Mouse (Mus musculus) left cerebral cortex, adult 2 months (tissue): Measurements from ENCODE around the gene Lrit3. TPM values are rescaled to one million over a fixed set of nuclear protein-coding genes. Genes with fewer than 3 reads are reported as not detected.
"Not testable (repeated sequence)": the region's sequence is repeated elsewhere in the genome, so short reads cannot be mapped to it uniquely, and the experiment has no call there.

Experiments used
- DNase-seq, 2 experiments: peaks; one replicate each; pipeline ENCODE4 v3.0.0; 2021 to 2022; ENCODE audit warnings: low spot score in 2 of 2, mixed read lengths in 1 of 2; ENCODE audit errors: extremely low spot score in 1 of 2
- H3K27ac ChIP-seq: fragments of 200-600 bp; 2 replicates; pipeline ENCODE4 v1.8.1; 2022
- H3K4me3 ChIP-seq: fragments of 200-600 bp; 2 replicates; pipeline ENCODE4 v1.8.1; 2022
- CTCF ChIP-seq: fragments of 200-600 bp; IDR thresholded peaks from 2 replicates; pipeline ENCODE4 v1.8.1; 2022; ENCODE audit warnings: antibody characterized with exemption, mild to moderate bottlenecking, moderate library complexity
- intact Hi-C: fragments of 180-260 bp; cut with DNase I; formaldehyde crosslinking; loops from one replicate; pipeline ENCODE4 v1.15.1; 2025
- total RNA-seq, 2 experiments: library from RNA; stranded (reverse); gene quantifications; 2 replicates each; pipeline ENCODE4 v1.2.3; 2021

Lrit3 gene
- total RNA-seq, 2 experiments from 2014 or later = 0.14 TPM; not detected in 1

GRCm38 (mm10) chr3:129766971-129767794 is 36.6 kb downstream of the Lrit3 start:
- TF ChIP-seq CTCF = no peak
- Histone ChIP-seq H3K4me3 (no peak overlapping the region), H3K27ac (no peak overlapping the region)
- no peak for DNase-seq
- intact Hi-C loops = no loop called here

GRCm38 (mm10) chr3:129766106-129766505 is 37.7 kb downstream of the Lrit3 start:
- intact Hi-C loops = no loop called here
- no peak for TF ChIP-seq CTCF
- H3K27ac ChIP-seq = no peak overlapping the region
- H3K4me3 ChIP-seq = no peak overlapping the region
- no peak for DNase-seq

GRCm38 (mm10) chr3:129757599-129757998 is 46.2 kb downstream of the Lrit3 start:
- H3K4me3 ChIP-seq, H3K27ac ChIP-seq, intact Hi-C loops, DNase-seq: not testable (repeated sequence)

GRCm38 (mm10) chr3:129754650-129755604 is 48.9 kb downstream of the Lrit3 start, which contains the start of gene Egf:
Gene Egf, minus strand, starts transcription at chr3:129755316.
- TF ChIP-seq CTCF = no peak
- intact Hi-C loops = no loop called here
- H3K27ac ChIP-seq = no peak within 1 kb of the TSS
- H3K4me3 ChIP-seq = peak within 1 kb of the TSS; percentile 1; the same call in 1 of the 2 replicates
- DNase-seq = no peak

- H3K27ac ChIP-seq = no peak overlapping the region
- peak; percentile 72 for TF ChIP-seq CTCF
- intact Hi-C loops = no loop called here
- no peak overlapping the region for H3K4me3 ChIP-seq
- DNase-seq = peak in 1 of 2 experiments; percentile 24
Measured at GRCm38 (mm10) chr3:129744803-129745202, 59.0 kb downstream of the Lrit3 start.

GRCm38 (mm10) chr3:129742781-129743180 is 61.0 kb downstream of the Lrit3 start:
- Histone ChIP-seq H3K27ac (no peak overlapping the region), H3K4me3 (no peak overlapping the region)
- TF ChIP-seq CTCF = no peak
- intact Hi-C loops = no loop called here
- DNase-seq = no peak

- H3K27ac ChIP-seq = no peak overlapping the region
- H3K4me3 ChIP-seq = no peak overlapping the region
- DNase-seq = no peak
- no peak for TF ChIP-seq CTCF
- intact Hi-C loops = no loop called here
Measured at GRCm38 (mm10) chr3:129738291-129739183, 65.3 kb downstream of the Lrit3 start.

Other genes with a start within 250 kb of the Lrit3 start
- 1 to 10 TPM; 1.3 to 1.5 TPM for gene Egf, start 48.7 kb downstream of the Lrit3 start, total RNA-seq
- gene Rrh, start 18.6 kb upstream of the Lrit3 start, total RNA-seq = under 1 TPM; 0.57 to 0.96 TPM
- 10 to 100 TPM; 49.9 to 55.7 TPM for gene Gar1, start 27.4 kb upstream of the Lrit3 start, total RNA-seq
- gene Cfi, start 31.9 kb upstream of the Lrit3 start, total RNA-seq = not detected
- 10 to 100 TPM; 17.6 to 17.9 TPM for gene Pla2g12a, start 74.6 kb upstream of the Lrit3 start, total RNA-seq
- 1 to 10 TPM; 4.3 to 6.6 TPM for gene Casp6, start 97.4 kb upstream of the Lrit3 start, total RNA-seq
- 1 to 10 TPM; 1.2 to 1.4 TPM for gene Mcub, start 166.2 kb upstream of the Lrit3 start, total RNA-seq